In the genomic region with DNA sequence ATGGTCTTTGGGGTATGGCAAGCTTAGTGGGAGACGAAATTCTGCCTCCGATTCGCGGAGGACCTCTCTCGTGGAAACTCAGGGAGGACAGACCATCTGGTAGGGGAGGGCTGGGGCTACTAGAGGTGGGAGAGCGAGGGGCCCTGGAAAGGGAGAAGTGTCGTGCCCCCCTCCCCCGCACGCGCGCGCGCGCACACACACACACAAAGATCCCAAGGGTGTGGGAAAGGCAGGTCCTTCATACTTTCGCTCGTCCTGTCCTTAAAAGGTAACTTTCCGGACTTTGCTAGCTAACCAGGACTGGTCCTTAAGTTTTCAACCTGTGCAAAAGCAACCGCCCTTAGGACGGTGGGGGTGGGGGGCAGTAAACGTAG, we compare ENCODE assay signal across 8 mouse cellular contexts.
DNase-seq lines count a peak whose midpoint lies in the region; ATAC-seq and TF ChIP-seq lines count a peak whose summit lies in the region.

No protein-coding gene starts in this region.

- H3K36me3 ChIP-seq in heart, embryonic 14.5 days (ENCODE audit: control insufficient read depth, insufficient read depth, low read length), result no peaks in the 10 kb centered on the region
- no peaks in the 10 kb centered on the region for H3K36me3 ChIP-seq in limb, embryonic 14.5 days (ENCODE audit: control insufficient read depth, insufficient read depth, low read length)
- H3K36me3 ChIP-seq in splenic B cell, adult 2 months (ENCODE audit: control insufficient read depth, insufficient read depth, low read length, poor library complexity, severe bottlenecking), result no peaks in the 10 kb centered on the region

- peaks cover 0 to 5% of the 10 kb centered on the region in 2 experiments; a peak in 1 of 4 replicates for H3K4me1 ChIP-seq in heart, embryonic 14.5 days (ENCODE audit: control insufficient read depth in 2 of 2, insufficient read depth in 2 of 2, low read length in 2 of 2)
- H3K4me1 ChIP-seq in limb, embryonic 14.5 days (ENCODE audit: control insufficient read depth, insufficient read depth, low read length), result peaks cover 3% of the 10 kb centered on the region

- peak overlapping the region; percentile 60 for H3K9ac ChIP-seq in heart, embryonic 14.5 days (ENCODE audit: low read length)
- H3K9ac ChIP-seq in limb, embryonic 14.5 days (ENCODE audit: low read depth, low read length, severe bottlenecking), result peak overlapping the region; percentile 53; the same call in 1 of the 2 replicates

- peaks cover 14% of the 10 kb centered on the region for H3K27me3 ChIP-seq in heart, embryonic 14.5 days (ENCODE audit: control insufficient read depth, insufficient read depth, low read length)
- H3K27me3 ChIP-seq in limb, embryonic 14.5 days (ENCODE audit: control insufficient read depth, insufficient read depth, low read length), result peaks cover 22% of the 10 kb centered on the region
- peaks cover 4% of the 10 kb centered on the region; the same call in 1 of the 2 replicates for H3K27me3 ChIP-seq in splenic B cell, adult 2 months (ENCODE audit: control insufficient read depth, insufficient read depth, low read length, poor library complexity, severe bottlenecking)

- TF ChIP-seq CTCF in brain, embryonic 14.5 days (IDR thresholded peaks at IDR 0.05; ENCODE audit: borderline replicate concordance, extremely low read depth, insufficient read depth, insufficient read length), result no peak

- DNase-seq in kidney, adult 11 months, result peak; percentile 19
- no peak for DNase-seq in kidney, postnatal 25 days
- peak; percentile 34 for DNase-seq in brain, embryonic 14.5 days (ENCODE audit: low read depth)
- no peak for DNase-seq in limb, embryonic 14.5 days (ENCODE audit: low spot score)
- peak; percentile 12 for DNase-seq in splenic B cell, adult 2 months (ENCODE audit: low read depth, low spot score)
- DNase-seq in Muller cell, postnatal 12 days (ENCODE audit: inconsistent ontology term), result no peak
- DNase-seq in left cerebral cortex, postnatal 4 days, result no peak

- H3K9me3 ChIP-seq in heart, embryonic 14.5 days (ENCODE audit: control insufficient read depth, low read length), result no peaks in the 10 kb centered on the region
- H3K9me3 ChIP-seq in limb, embryonic 14.5 days (ENCODE audit: control insufficient read depth, low read length), result no peaks in the 10 kb centered on the region

- H3K4me3 ChIP-seq in heart, embryonic 14.5 days (ENCODE audit: control insufficient read depth in 1 of 2, insufficient read depth in 1 of 2, low read depth in 1 of 2, low read length in 2 of 2), result peak overlapping the region; percentile 56 to 62
- H3K4me3 ChIP-seq in limb, embryonic 14.5 days (replicated peaks; ENCODE audit: low read length), result peak overlapping the region; percentile 57

- WGBS in heart, embryonic 14.5 days, result under 1% methylated on average over 19 of the region's 20 CpGs
- WGBS in limb, embryonic 14.5 days, result under 1% methylated on average over 14 of the region's 20 CpGs

- no peak overlapping the region for H3K27ac ChIP-seq in heart, embryonic 14.5 days (replicated peaks in 1 of 2; ENCODE audit: control insufficient read depth in 1 of 2, insufficient read depth in 1 of 2, low read depth in 2 of 2, low read length in 2 of 2)
- no peak overlapping the region for H3K27ac ChIP-seq in limb, embryonic 14.5 days (replicated peaks; ENCODE audit: low read depth, low read length)

- intact Hi-C loops in left cerebral cortex, postnatal 4 days (cut with DNase I), result no loop called here

- no peak for TF ChIP-seq POLR2A in brain, embryonic 14.5 days (IDR thresholded peaks at IDR 0.05; ENCODE audit: borderline replicate concordance, extremely low read depth, insufficient read depth, insufficient read length, poor library complexity, severe bottlenecking)
- TF ChIP-seq POLR2A in limb, embryonic 14.5 days (IDR thresholded peaks at IDR 0.05; ENCODE audit: borderline replicate concordance, extremely low read depth, insufficient read depth, insufficient read length), result no peak

- peak overlapping the region; percentile 81 for H3K4me2 ChIP-seq in heart, embryonic 14.5 days (ENCODE audit: low read length)
- H3K4me2 ChIP-seq in limb, embryonic 14.5 days (replicated peaks; ENCODE audit: low read depth, low read length, severe bottlenecking), result peak overlapping the region; percentile 98

- no peak for ATAC-seq in heart, embryonic 14.5 days (ENCODE audit: insufficient number of reproducible peaks, insufficient read depth, low FRiP score, low read depth)
- peak; percentile 34; the same call in 1 of the 2 replicates for ATAC-seq in limb, embryonic 14.5 days (ENCODE audit: low FRiP score, low read depth)

Comparison
In these comparisons a context has a peak if more than half of its experiments do, and no peak if none do; other contexts are left out.
1. DNase-seq: peak in kidney, adult 11 months (single experiment), brain, embryonic 14.5 days (single experiment) and splenic B cell, adult 2 months (single experiment); none in kidney, postnatal 25 days (0 of 2), limb, embryonic 14.5 days (single experiment), Muller cell, postnatal 12 days (single experiment) and left cerebral cortex, postnatal 4 days (single experiment).